Mouse (Mus musculus) cortical plate, adult 2 months (tissue): ENCODE measurements around the gene Srrd.

ENCODE experiments used
- CTCF ChIP-seq: fragments of 200-500 bp; IDR thresholded peaks from 2 replicates; pipeline ENCODE4 v1.5.1; 2011; ENCODE audit warnings: mild to moderate bottlenecking, control low read depth, low read length; ENCODE audit not compliant: insufficient read depth; ENCODE audit errors: extremely low read depth
- POLR2A ChIP-seq: fragments of 200-500 bp; IDR thresholded peaks from 2 replicates; pipeline ENCODE4 v1.6.1; 2011; ENCODE audit warnings: mild to moderate bottlenecking, low read length, control low read depth; ENCODE audit not compliant: insufficient read depth; ENCODE audit errors: extremely low read depth

- no peak for TF ChIP-seq POLR2A
- TF ChIP-seq CTCF = no peak
Observed at GRCm38 (mm10) chr5:112321376-112321775, 21.5 kb downstream of the Srrd start.
